ENCODE assay signal across 21 mouse cellular contexts in genomic region chr4:95877436-95877835, GRCm38 (mm10).
DNase-seq lines count a peak whose midpoint lies in the region; ATAC-seq and TF ChIP-seq lines count a peak whose summit lies in the region.
"Had no signal": no experiment of that assay in that cellular context is flagged by ENCODE, and none has a peak within 500 bp of the region (broad histone marks: within the 10 kb centered on the region; RNA-seq: fewer than 3 reads in every experiment).

No protein-coding gene starts in this region.

- no peaks in the 10 kb centered on the region for H3K9me3 ChIP-seq in lung, embryonic 14.5 days (ENCODE audit: low read depth, low read length)
- H3K9me3 ChIP-seq: embryonic facial prominence, embryonic 12.5 days; forebrain, embryonic 15.5 days; G1E; heart, embryonic 15.5 days; hindbrain, embryonic 13.5 days had no signal

- no peak for TF ChIP-seq CTCF in lung, embryonic 14.5 days (IDR thresholded peaks at IDR 0.05; ENCODE audit: low read depth)

- 0 out of 2 replicates have a peak, but pooled peaks cover 8% of the 10 kb centered on the region for H3K4me1 ChIP-seq in lung, embryonic 14.5 days (ENCODE audit: insufficient read depth)
- H3K4me1 ChIP-seq: forebrain, embryonic 15.5 days; heart, embryonic 15.5 days; hindbrain, embryonic 13.5 days had no signal

- no peaks in the 10 kb centered on the region for H3K27me3 ChIP-seq in lung, embryonic 14.5 days (ENCODE audit: insufficient read depth, low read length)
- H3K27me3 ChIP-seq: embryonic facial prominence, embryonic 12.5 days; forebrain, embryonic 15.5 days; heart, embryonic 15.5 days; hindbrain, embryonic 13.5 days had no signal

- WGBS in lung, embryonic 14.5 days, result 57% methylated on average over 4 of the region's 4 CpGs

- H3K9ac ChIP-seq in lung, embryonic 14.5 days, result no peak overlapping the region
- H3K9ac ChIP-seq: embryonic facial prominence, embryonic 12.5 days; forebrain, embryonic 15.5 days; heart, embryonic 15.5 days; hindbrain, embryonic 13.5 days had no signal

- no peak for ATAC-seq in lung, embryonic 14.5 days (ENCODE audit: insufficient read depth)
- ATAC-seq: CD4-positive, CD25-positive, alpha-beta regulatory T cell, adult 4 months; forebrain, embryonic 15.5 days; hindbrain, postnatal 0 days had no signal

- no peak overlapping the region for H3K4me2 ChIP-seq in lung, embryonic 14.5 days
- H3K4me2 ChIP-seq: embryonic facial prominence, embryonic 12.5 days; forebrain, embryonic 15.5 days; heart, embryonic 11.5 days; heart, embryonic 15.5 days; hindbrain, embryonic 13.5 days had no signal

- no peaks in the 10 kb centered on the region for H3K36me3 ChIP-seq in lung, embryonic 14.5 days (ENCODE audit: insufficient read depth)
- H3K36me3 ChIP-seq: embryonic facial prominence, embryonic 12.5 days; forebrain, embryonic 15.5 days; G1E; heart, embryonic 15.5 days; hindbrain, embryonic 13.5 days had no signal

- H3K27ac ChIP-seq in lung, embryonic 14.5 days (ENCODE audit: low read depth), result peak overlapping the region; percentile 42; the same call in 1 of the 2 replicates
- H3K27ac ChIP-seq: embryonic facial prominence, embryonic 12.5 days; forebrain, embryonic 15.5 days; heart, embryonic 15.5 days; hindbrain, embryonic 13.5 days; hindbrain, postnatal 0 days had no signal

- peak; percentile 69 to 86 for DNase-seq in adrenal gland, adult (ENCODE audit: inconsistent age in 2 of 2, low spot score in 1 of 2)
- no peak for DNase-seq in adrenal gland, adult 18-20 months (ENCODE audit: low spot score in 2 of 2)
- DNase-seq in lung, embryonic 14.5 days, result no peak
- DNase-seq in lung, postnatal 14 days, result no peak
- DNase-seq in adrenal gland, adult 2 months, result peak; percentile 78
- peak; percentile 53 for DNase-seq in adrenal gland, postnatal 25 days
- no peak for DNase-seq in cerebellum, postnatal 4 days (ENCODE audit: low spot score in 2 of 2)
- DNase-seq: B cell, adult 2 months; cerebellum, adult 11 months; cerebellum, adult 8-10 months; cerebellum, postnatal 14 days; gastrocnemius, postnatal 14 days; heart, postnatal 14 days had no signal

- no peak overlapping the region for H3K4me3 ChIP-seq in lung, embryonic 14.5 days (ENCODE audit: low read depth, low read length)
- H3K4me3 ChIP-seq: embryonic facial prominence, embryonic 12.5 days; forebrain, embryonic 15.5 days; heart, embryonic 15.5 days; hindbrain, embryonic 13.5 days had no signal

Comparison
In these comparisons a context has a peak if more than half of its experiments do, and no peak if none do; other contexts are left out.
1. DNase-seq: peak in adrenal gland, adult (2 of 2), adrenal gland, adult 2 months (single experiment) and adrenal gland, postnatal 25 days (single experiment); none in adrenal gland, adult 18-20 months (0 of 2), lung, embryonic 14.5 days (single experiment), lung, postnatal 14 days (single experiment) and cerebellum, postnatal 4 days (0 of 2).